Mouse (Mus musculus) midbrain, embryonic 10.5 days (tissue): Measurements from ENCODE around the gene Cradd. TPM values are rescaled to one million over a fixed set of nuclear protein-coding genes. Genes with fewer than 3 reads are reported as not detected.

ENCODE experiments used
- DNase-seq: peaks from one replicate; pipeline ENCODE4 v3.0.0-alpha.2; 2017; ENCODE audit warnings: low spot score
- H3K27ac ChIP-seq: fragments of 300-500 bp; sonication (generic); replicated peaks from 2 replicates; pipeline ENCODE4 v1.5.1; 2016; ENCODE audit warnings: mild to moderate bottlenecking
- H3K27me3 ChIP-seq: fragments of 300-500 bp; sonication (generic); 2 replicates; pipeline ENCODE4 v1.6.1; 2016; ENCODE audit warnings: low read depth, mild to moderate bottlenecking; ENCODE audit not compliant: poor library complexity, severe bottlenecking
- H3K36me3 ChIP-seq: fragments of 300-500 bp; sonication (generic); 2 replicates; pipeline ENCODE4 v1.6.1; 2016; ENCODE audit warnings: mild to moderate bottlenecking, moderate library complexity
- H3K4me1 ChIP-seq: fragments of 300-500 bp; sonication (generic); 2 replicates; pipeline ENCODE4 v1.6.1; 2016
- H3K4me3 ChIP-seq: fragments of 300-500 bp; sonication (generic); 2 replicates; pipeline ENCODE4 v1.5.1; 2016; ENCODE audit warnings: mild to moderate bottlenecking, moderate library complexity
- H3K9me3 ChIP-seq: fragments of 300-500 bp; sonication (generic); replicated peaks from 2 replicates; pipeline ENCODE4 v1.6.1; 2016; ENCODE audit warnings: mild to moderate bottlenecking
- WGBS: fragments of 180-500 bp; shearing (Covaris S2); methylation state at CpG from one replicate; pipeline ENCODE4 v1.1.7; 2016; 5-methylcytosine and 5-hydroxymethylcytosine counted together
- polyA plus RNA-seq: library from polyadenylated mRNA; unstranded; fragments of >200 nt; fragmentation: Nextera tagmentation; extraction: Ambion mirVana; gene quantifications from 2 replicates; pipeline ENCODE4 v1.2.1, GENCODE M21; 2016

The Cradd gene
- 14.4 and 15.2 TPM in 2 replicates for polyA plus RNA-seq

DNA sequence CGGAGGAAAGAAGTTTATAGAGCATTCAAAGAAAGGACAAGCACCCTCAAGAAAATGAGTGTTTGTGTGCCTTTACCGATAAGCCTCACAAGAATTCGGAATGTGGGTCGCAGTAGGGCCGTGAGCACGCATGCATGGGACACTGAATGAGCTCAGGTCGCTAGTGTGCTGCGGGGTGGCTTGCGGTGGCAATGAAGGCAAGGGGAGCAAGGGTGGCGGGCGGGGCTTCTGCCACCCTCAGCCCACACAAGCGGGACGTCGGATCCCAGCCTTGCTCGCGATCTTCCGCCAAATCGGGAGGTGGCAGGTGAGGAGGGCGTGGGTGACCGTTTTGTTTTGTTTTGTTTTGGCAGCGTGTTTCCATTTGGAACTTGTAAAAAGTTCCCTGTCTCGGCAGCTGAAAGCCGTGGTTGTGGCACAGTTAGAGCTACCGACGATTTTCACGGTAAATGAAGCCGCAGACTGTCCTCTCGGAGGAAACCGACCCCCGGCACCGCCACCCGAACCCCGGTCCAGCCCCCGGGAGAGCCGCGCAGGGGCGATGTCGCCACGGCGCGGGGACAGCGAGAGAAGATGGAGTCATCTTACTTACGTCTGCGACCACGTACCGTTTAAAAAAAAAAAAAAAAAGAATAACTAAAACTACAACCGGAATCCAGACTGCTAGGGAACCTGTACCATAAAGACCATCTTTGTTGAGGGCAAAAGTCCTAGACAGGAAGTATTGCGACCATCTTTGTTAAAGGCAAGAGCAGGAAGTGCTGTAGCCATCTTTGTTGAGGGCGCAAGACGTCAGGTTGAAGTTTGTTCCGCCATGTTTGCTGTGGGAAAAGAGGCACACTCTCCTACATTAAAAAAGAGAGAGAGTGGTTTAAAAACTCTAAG is at the start of gene Cradd:
Gene Cradd (minus strand): TSS at position 741 of the 885 bp plus-strand sequence.
- no peaks in the 10 kb centered on the region; the same call in 1 of the 2 replicates for H3K9me3 ChIP-seq
- 1% methylated on average over 51 of the region's 51 CpGs for WGBS

DNA sequence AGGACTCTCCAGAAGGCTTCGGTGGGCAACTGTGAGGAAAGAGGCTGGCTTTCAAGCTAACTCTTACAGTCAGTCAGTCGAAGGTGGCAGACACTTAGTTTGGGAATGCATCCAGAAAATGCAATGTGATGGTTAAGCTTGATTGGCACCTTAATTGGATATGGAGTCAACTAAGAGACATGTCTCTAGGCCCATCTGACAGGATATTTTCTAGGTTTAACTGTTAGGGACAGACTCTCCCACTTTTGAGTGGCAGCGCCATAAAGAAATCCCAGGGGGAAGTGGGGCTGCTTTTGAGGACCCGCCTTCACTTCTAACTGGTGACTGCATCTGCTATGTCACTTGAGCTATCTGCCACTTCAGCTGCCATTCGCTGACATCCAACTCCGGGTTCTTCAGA is 49.4 kb upstream of the Cradd start:
- no peak for DNase-seq

More for the DNA sequence above, at the start of gene Cradd:
- no peaks in the 10 kb centered on the region for H3K36me3 ChIP-seq
- peak; percentile 80 for DNase-seq
- H3K4me1 ChIP-seq: peaks cover 22% of the 10 kb centered on the region
- H3K4me3 ChIP-seq: peak within 1 kb of the TSS; percentile 70
- H3K27ac ChIP-seq: peak within 1 kb of the TSS; percentile 95
- no peaks in the 10 kb centered on the region for H3K27me3 ChIP-seq

DNA sequence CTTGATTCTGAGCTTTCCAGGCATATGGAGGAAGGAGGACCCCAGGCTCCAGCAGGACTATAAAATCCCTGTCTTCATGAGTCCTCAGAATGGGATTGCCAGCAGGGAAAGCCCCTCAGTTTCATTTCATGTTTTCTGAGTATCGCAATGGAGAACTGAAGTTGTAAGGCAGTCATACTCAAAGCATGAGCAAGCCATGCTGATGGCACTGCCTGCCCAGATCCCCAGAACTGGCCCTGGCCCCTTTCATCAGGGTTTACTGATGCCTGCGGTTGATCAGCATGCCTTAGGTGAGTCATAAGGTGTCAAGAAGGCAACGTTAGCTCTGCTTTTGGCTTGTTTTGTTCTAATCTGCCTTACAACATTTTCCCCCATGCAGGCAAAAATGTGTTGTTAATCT is 48.0 kb upstream of the Cradd start:
- H3K36me3 ChIP-seq: no peaks in the 10 kb centered on the region
- WGBS: 95% methylated on average over 3 of the region's 3 CpGs
- no peaks in the 10 kb centered on the region; the same call in 1 of the 2 replicates for H3K9me3 ChIP-seq
- H3K4me1 ChIP-seq: no peaks in the 10 kb centered on the region
- H3K4me3 ChIP-seq: no peak overlapping the region
- no peak overlapping the region for H3K27ac ChIP-seq
- DNase-seq: no peak
- H3K27me3 ChIP-seq: no peaks in the 10 kb centered on the region

More for the DNA sequence above, 49.4 kb upstream of the Cradd start:
- Histone ChIP-seq H3K9me3 (no peaks in the 10 kb centered on the region; the same call in 1 of the 2 replicates), H3K4me3 (no peak overlapping the region), H3K27ac (no peak overlapping the region), H3K36me3 (no peaks in the 10 kb centered on the region), H3K27me3 (no peaks in the 10 kb centered on the region), H3K4me1 (no peaks in the 10 kb centered on the region)
- WGBS: 89% methylated on average over 6 of the region's 6 CpGs

DNA sequence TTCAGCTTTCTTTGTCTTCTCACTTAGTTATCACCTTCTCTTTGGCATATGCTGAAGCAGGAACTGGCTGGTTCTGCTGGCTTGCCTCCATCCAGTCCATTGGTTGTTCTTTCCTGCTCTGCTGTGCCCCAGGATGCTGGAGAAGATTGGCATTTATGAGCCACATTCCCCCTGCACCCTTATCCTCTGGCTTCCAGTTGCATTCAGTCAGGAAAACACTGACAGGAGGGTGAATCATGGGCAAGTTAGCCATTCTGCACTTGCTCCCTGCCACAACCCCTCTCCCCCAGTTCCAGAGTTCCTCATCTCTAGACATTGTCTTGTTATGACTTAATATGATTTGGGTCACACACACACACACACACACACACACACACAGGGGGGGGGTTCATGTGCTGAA is 45.3 kb upstream of the Cradd start:
- no peaks in the 10 kb centered on the region for H3K27me3 ChIP-seq
- H3K4me1 ChIP-seq: no peaks in the 10 kb centered on the region
- H3K9me3 ChIP-seq: no peaks in the 10 kb centered on the region; the same call in 1 of the 2 replicates
- DNase-seq: no peak
- no peak overlapping the region for H3K4me3 ChIP-seq
- no peaks in the 10 kb centered on the region for H3K36me3 ChIP-seq
- no peak overlapping the region for H3K27ac ChIP-seq

DNA sequence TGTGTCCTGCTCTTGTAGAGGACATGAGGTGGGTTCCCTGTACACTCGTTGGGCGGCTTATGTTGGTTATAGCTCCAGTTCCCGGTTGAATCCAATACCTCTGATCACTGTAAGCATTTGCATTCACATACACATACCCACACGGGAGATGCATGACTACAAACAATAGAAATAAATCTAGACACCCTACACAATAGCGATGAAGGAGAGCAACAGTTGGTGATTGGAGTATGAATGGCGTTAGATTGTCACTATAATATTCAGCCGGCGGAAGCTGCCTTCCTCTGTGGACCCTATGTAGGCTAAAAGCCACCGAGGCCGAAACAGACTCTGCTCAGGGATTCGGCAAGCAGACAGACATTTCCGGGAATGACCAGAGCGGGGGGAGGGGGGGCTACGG is 44.2 kb upstream of the Cradd start:
- Histone ChIP-seq H3K4me3 (no peak overlapping the region), H3K27me3 (no peaks in the 10 kb centered on the region), H3K36me3 (no peaks in the 10 kb centered on the region), H3K9me3 (no peaks in the 10 kb centered on the region; the same call in 1 of the 2 replicates), H3K4me1 (no peaks in the 10 kb centered on the region; the same call in 1 of the 2 replicates), H3K27ac (no peak overlapping the region)
- 95% methylated on average over 14 of the region's 14 CpGs for WGBS
- no peak for DNase-seq

DNA sequence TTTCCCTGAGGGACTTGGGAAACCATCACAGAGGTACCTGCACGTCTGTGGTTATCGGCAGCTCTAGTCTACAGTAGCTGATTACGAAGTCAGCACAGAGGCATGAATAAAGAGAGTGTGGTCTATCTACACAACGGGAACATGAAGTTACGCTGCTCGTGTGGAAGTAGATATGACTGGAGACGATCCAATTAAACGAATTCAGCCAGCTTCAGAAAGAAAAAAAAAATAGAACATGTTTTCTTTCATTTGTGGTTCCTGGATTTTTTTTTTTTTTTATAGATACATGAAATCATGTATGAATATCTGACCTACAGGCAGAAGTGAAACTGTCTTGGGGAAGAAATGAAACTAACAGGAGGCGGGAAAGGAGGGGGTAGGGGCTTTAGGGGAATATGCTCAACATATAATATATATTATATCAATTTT is 43.7 kb upstream of the Cradd start:
- no peaks in the 10 kb centered on the region for H3K36me3 ChIP-seq
- 95% methylated on average over 9 of the region's 9 CpGs for WGBS
- no peak overlapping the region for H3K4me3 ChIP-seq
- no peak for DNase-seq
- H3K27me3 ChIP-seq: no peaks in the 10 kb centered on the region
- no peak overlapping the region for H3K27ac ChIP-seq
- H3K4me1 ChIP-seq: peaks cover under 1% of the 10 kb centered on the region
- H3K9me3 ChIP-seq: no peaks in the 10 kb centered on the region; the same call in 1 of the 2 replicates

DNA sequence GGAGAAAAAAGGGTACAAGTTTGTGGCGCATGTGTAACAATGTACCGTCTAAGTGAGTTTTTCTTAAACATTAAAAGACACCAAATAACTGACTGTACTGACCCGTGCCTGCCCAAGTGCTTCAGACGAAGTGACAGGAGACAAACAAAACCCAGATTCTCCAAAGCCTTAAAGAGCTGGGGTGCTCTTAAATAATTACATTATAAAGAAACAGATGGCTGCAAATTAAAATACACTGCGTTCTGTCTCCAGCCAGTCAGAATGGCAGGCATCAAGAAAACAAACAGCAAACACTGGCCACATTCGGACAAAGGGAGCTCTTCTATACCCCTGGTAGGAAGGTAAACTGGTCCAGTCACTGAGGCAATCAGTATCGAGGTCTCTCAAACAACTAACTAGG is 43.3 kb upstream of the Cradd start:
- peaks cover 5% of the 10 kb centered on the region for H3K4me1 ChIP-seq
- no peaks in the 10 kb centered on the region for H3K27me3 ChIP-seq
- no peaks in the 10 kb centered on the region; the same call in 1 of the 2 replicates for H3K9me3 ChIP-seq
- H3K4me3 ChIP-seq: no peak overlapping the region
- DNase-seq: no peak
- no peak overlapping the region for H3K27ac ChIP-seq
- no peaks in the 10 kb centered on the region for H3K36me3 ChIP-seq
- 83% methylated on average over 7 of the region's 7 CpGs for WGBS

DNA sequence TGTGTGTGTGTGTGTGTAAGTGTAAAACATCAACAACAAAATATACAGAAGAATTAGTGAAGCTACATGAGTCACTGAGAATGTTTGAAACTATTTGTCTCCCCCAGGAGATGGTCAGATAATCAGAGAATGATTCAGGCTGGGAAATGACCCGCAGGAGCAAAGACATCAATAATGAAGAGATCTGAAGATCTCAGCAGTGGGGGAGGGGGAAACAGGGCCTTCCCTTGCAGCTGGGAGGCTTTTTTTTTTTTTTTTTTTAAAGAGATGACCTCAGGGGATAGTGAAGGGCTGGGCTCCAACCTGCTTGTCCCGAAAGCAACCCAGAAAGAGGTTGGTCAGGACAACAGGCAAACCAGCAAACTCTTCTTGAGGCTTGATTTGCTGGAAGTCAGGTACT is 38.4 kb upstream of the Cradd start:
- no peak overlapping the region for H3K27ac ChIP-seq
- no peaks in the 10 kb centered on the region for H3K36me3 ChIP-seq
- DNase-seq: no peak
- H3K4me3 ChIP-seq: no peak overlapping the region
- no peaks in the 10 kb centered on the region for H3K27me3 ChIP-seq
- H3K9me3 ChIP-seq: no peaks in the 10 kb centered on the region
- H3K4me1 ChIP-seq: peaks cover 5% of the 10 kb centered on the region
- WGBS: 58% methylated on average over 2 of the region's 2 CpGs

DNA sequence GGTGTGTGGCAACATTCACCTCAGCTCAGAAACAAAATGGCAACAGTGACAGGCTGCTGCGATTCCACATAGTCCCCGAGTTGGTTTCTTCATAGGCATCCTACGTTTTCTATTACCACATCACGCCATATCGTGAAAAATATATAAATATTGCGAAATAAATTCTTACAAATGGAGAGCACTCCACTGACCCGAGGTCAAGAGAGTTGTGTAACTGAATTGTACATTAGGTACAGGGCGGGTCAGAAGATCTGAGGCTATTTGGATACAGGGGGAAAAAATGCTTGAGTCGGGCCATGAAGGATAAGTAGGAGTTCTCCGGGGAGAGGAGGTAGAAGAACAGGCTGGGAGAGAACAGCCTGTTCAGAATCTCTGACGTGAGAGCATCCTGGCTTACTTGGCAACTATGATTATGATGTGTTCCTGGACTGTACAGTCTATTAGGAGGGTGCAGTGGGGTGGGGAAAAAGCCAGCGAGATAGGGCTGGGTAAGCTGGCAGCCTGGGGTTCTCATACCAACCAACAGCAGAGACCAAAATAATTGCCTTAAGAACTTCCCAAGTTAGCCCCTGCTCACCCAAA is 37.4 kb upstream of the Cradd start:
- H3K27me3 ChIP-seq: no peaks in the 10 kb centered on the region

DNA sequence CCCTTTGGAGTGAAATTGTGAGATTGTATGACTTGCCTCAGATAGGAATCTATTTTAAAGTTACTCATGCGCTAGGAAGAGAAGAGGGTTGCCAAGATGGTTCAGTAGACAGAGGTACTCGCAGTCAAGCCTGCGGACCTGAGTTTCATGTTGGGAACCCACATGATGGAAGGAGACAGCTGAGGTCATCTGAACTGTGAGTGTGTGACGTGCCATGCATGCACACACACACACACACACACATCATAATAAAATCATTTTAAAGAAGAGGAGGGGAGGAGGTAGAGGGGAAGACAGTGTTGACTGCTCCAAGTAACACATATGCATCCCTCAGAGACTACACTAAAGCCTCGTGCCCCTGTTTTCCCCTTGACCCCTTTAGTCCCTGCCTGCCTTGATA is 36.1 kb upstream of the Cradd start:
- Histone ChIP-seq H3K9me3 (no peaks in the 10 kb centered on the region), H3K27ac (no peak overlapping the region), H3K27me3 (no peaks in the 10 kb centered on the region), H3K4me3 (no peak overlapping the region), H3K36me3 (no peaks in the 10 kb centered on the region), H3K4me1 (peaks cover 12% of the 10 kb centered on the region)
- DNase-seq: no peak
- WGBS: 92% methylated on average over 5 of the region's 5 CpGs

More for the DNA sequence above, 37.4 kb upstream of the Cradd start:
- peaks cover 5% of the 10 kb centered on the region for H3K4me1 ChIP-seq
- no peaks in the 10 kb centered on the region for H3K36me3 ChIP-seq
- WGBS: 89% methylated on average over 12 of the region's 12 CpGs
- H3K9me3 ChIP-seq: no peaks in the 10 kb centered on the region
- DNase-seq: no peak
- H3K4me3 ChIP-seq: no peak overlapping the region
- H3K27ac ChIP-seq: no peak overlapping the region

DNA sequence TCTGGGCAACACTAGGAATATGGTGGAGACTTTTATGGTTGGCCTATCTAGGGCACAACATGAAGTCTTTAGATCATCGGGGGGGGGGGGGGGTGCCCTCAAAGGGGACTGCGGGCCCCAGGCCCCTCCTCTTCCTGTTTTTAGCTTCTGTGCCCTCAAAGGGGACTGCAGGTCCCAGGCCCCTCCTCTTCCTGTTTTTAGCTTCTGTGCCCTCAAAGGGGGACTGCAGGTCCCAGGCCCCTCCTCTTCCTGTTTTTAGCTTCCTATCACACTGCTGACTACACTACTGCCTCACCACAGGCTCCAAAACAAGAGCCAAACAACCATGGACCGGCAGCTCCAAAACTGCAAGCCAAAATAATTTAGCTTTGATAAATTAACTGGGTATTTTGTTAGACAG is 33.8 kb upstream of the Cradd start:
- no peaks in the 10 kb centered on the region for H3K27me3 ChIP-seq
- no peak overlapping the region for H3K27ac ChIP-seq
- H3K4me1 ChIP-seq: peaks cover 15% of the 10 kb centered on the region
- WGBS: 82% methylated on average over 3 of the region's 3 CpGs
- no peak overlapping the region for H3K4me3 ChIP-seq
- no peak for DNase-seq
- H3K9me3 ChIP-seq: no peaks in the 10 kb centered on the region
- no peaks in the 10 kb centered on the region for H3K36me3 ChIP-seq

DNA sequence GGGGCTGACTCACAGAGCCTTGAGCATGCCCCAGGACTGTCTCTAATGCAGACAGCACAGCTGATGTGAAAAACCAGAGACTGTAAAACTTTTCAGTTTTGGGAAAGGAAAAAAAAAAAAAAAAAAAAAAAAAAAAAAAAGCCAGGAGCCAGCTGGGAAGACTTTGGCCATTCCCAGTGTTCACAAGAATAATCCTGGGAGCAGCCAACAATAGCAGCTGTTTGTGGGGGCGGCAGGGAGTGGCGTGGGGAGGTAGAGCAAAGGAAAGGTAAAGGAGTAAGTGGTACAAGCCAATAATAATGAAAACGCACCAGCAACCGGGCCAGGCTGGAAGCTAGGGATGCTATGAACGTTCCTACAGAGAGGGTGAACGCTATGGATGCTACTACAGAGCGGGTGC is 32.8 kb upstream of the Cradd start:
- no peak for DNase-seq
- Histone ChIP-seq H3K27me3 (no peaks in the 10 kb centered on the region), H3K4me3 (no peak overlapping the region), H3K36me3 (no peaks in the 10 kb centered on the region), H3K27ac (no peak overlapping the region), H3K9me3 (no peaks in the 10 kb centered on the region; the same call in 1 of the 2 replicates), H3K4me1 (peaks cover 10% of the 10 kb centered on the region)
- WGBS: 74% methylated on average over 7 of the region's 7 CpGs
